Mouse (Mus musculus) thymus, postnatal 4 days (tissue): ENCODE measurements at regions not wholly inside any gene's neighbourhood (a gene's known extent, or its start where the extent isn't known, plus 50 kb on each side); places are given as distances from the start of the nearest gene placed in this dataset.
"Not testable (repeated sequence)": the region's sequence is repeated elsewhere in the genome, so short reads cannot be mapped to it uniquely, and the experiment has no call there.

ENCODE experiments used
- DNase-seq: peaks from one replicate; pipeline ENCODE4 v3.0.0; 2021

- no peak for DNase-seq
Observed at GRCm38 (mm10) chr3:8310379-8311128, 1299.3 kb downstream of the Zfp704 start.

GRCm38 (mm10) chr3:8307296-8307695 lies 1302.6 kb downstream of the Zfp704 start:
- DNase-seq: no peak

GRCm38 (mm10) chr3:8304784-8305183 lies 1305.1 kb downstream of the Zfp704 start:
- no peak for DNase-seq

GRCm38 (mm10) chr3:8293036-8293435 lies 1316.8 kb downstream of the Zfp704 start:
- DNase-seq: no peak

GRCm38 (mm10) chr3:8289558-8289957 lies 1320.3 kb downstream of the Zfp704 start:
- no peak for DNase-seq

- no peak for DNase-seq
Observed at GRCm38 (mm10) chr3:8288437-8288836, 1321.4 kb downstream of the Zfp704 start.

- DNase-seq: no peak
Observed at GRCm38 (mm10) chr3:8284655-8285428, 1325.0 kb downstream of the Zfp704 start.

GRCm38 (mm10) chr3:8282411-8282810 lies 1327.5 kb downstream of the Zfp704 start:
- DNase-seq: no peak

GRCm38 (mm10) chr3:8276661-8277060 lies 1333.2 kb downstream of the Zfp704 start:
- no peak for DNase-seq

GRCm38 (mm10) chr3:8270935-8271298 lies 1339.0 kb downstream of the Zfp704 start:
- DNase-seq: no peak

GRCm38 (mm10) chr3:8270009-8270934 lies 1339.6 kb downstream of the Zfp704 start:
- no peak for DNase-seq

GRCm38 (mm10) chr3:8265783-8266182 lies 1344.1 kb downstream of the Zfp704 start:
- DNase-seq: no peak

- no peak for DNase-seq
Observed at GRCm38 (mm10) chr3:8264366-8265033, 1345.4 kb downstream of the Zfp704 start.

- DNase-seq: no peak
Observed at GRCm38 (mm10) chr3:8257293-8257692, 1352.6 kb downstream of the Zfp704 start.

- DNase-seq: no peak
Observed at GRCm38 (mm10) chr3:8252311-8252710, 1357.6 kb downstream of the Zfp704 start.

GRCm38 (mm10) chr3:8248911-8249310 lies 1361.0 kb downstream of the Zfp704 start:
- no peak for DNase-seq

GRCm38 (mm10) chr3:8245822-8246221 lies 1364.1 kb downstream of the Zfp704 start:
- peak; percentile 52 for DNase-seq

- DNase-seq: peak; percentile 45
Observed at GRCm38 (mm10) chr3:8245195-8245789, 1364.6 kb downstream of the Zfp704 start.

- not testable (repeated sequence) for DNase-seq
Observed at GRCm38 (mm10) chr3:8244526-8245194, 1365.2 kb downstream of the Zfp704 start.

GRCm38 (mm10) chr3:8206623-8207404 lies 1403.1 kb downstream of the Zfp704 start:
- no peak for DNase-seq

GRCm38 (mm10) chr3:8163030-8163429 lies 1446.9 kb downstream of the Zfp704 start:
- DNase-seq: no peak
